Mouse (Mus musculus): ENCODE results near the gene Adh6a. TPM values are rescaled to one million over a fixed set of nuclear protein-coding genes. Genes with fewer than 3 reads are reported as not detected.

Adh6a gene
- polyA plus RNA-seq, 1 experiment from 2014 or later = not detected

DNA sequence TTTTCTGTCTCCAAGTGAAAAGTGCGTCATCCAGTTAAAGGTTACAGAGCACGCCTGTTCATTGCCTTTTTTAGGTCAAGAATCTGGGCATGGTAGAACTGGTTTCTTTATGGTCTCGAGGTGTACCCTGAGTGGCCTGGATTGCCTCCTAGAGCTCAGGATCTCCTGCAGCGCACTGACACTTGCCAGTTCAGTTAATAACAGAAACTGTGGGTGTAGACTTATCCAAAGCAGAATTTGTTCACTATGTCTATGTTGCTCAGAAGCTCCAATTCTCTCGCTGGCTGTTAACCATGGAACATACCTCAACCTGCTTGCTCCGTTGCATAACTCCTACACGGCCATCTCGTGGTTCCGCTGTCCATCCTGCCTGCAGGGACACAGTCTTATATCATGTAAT, 13.0 kb upstream of the Adh6a start:
- Histone ChIP-seq H3K4me3 (replicated peaks) (no peak overlapping the region), H3K36me3 (no peaks in the 10 kb centered on the region), H3K4me2 (replicated peaks) (no peak overlapping the region), H3K27ac (no peak overlapping the region), H3K9me3 (peaks cover 10% of the 10 kb centered on the region; the same call in 1 of the 2 replicates), H3K9ac (replicated peaks) (no peak overlapping the region), H3K4me1 (replicated peaks) (0 out of 2 replicates have a peak, but pooled peaks cover 3% of the 10 kb centered on the region), H3K27me3 (no peaks in the 10 kb centered on the region)
- ATAC-seq = no peak
- 92% methylated on average over 9 of the region's 9 CpGs for WGBS

DNA sequence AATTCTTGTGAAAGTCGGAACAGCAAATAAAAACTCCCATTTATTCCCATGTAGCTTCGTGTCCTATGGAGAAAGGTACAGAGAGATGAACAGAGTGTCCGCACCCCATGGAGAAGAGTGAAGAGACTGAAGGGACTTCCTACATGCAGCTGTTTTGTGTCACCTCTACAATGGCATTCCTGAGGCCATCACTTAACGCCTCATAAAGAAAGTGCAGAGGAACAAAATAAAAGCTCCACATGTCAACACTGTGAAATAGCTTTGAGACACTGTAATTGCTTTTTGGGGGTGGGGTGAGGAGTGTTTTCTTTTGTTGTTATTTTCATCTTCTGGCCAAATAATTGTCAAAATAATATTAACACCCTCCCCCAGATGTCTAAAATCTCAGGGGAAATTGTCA, 10.4 kb upstream of the Adh6a start:
- H3K9ac ChIP-seq (replicated peaks) = no peak overlapping the region
- no peak for ATAC-seq
- peaks cover 8% of the 10 kb centered on the region; the same call in 1 of the 2 replicates for H3K9me3 ChIP-seq
- H3K4me2 ChIP-seq (replicated peaks) = no peak overlapping the region
- WGBS = 62% methylated on average over 4 of the region's 4 CpGs
- H3K4me1 ChIP-seq (replicated peaks) = peaks cover 9% of the 10 kb centered on the region; the same call in 1 of the 2 replicates
- no peaks in the 10 kb centered on the region for H3K27me3 ChIP-seq
- no peak overlapping the region for H3K4me3 ChIP-seq (replicated peaks)
- no peaks in the 10 kb centered on the region for H3K36me3 ChIP-seq
- no peak overlapping the region for H3K27ac ChIP-seq

DNA sequence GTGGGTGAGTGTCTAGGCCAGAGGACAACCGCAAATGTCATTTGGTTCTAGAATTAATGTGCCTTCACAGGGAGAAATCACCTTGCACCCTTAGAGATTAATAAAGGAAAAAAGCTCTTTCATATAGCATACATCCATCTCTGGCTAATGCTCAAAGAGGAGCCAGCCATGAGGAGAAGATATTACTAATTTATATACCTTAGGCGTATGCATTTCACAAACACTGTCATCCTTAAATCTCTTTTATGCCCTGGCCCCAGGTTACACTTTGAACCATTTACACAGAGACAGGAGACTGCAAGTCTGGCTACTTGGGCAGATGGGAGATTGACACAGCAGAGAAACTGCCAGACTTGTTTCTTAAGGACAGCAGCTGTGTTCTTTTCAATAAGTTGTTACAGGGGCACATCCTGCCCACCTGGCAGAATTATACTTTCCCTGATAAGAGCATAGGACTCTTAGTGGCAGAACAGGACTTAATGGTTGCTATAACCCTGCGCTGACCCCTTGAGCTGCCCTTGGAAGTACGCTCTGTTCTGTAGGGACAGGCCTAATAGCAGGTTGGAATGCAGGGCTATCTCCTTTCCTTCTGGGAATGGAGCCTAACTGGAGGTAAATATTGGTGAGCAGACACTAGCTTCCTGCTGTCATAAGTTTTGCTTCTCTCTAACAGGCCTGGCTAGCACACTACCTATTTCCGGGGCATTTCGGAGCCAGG, 9.2 kb upstream of the Adh6a start:
- Histone ChIP-seq H3K4me1 (replicated peaks) (peaks cover 9% of the 10 kb centered on the region; the same call in 1 of the 2 replicates), H3K27ac (no peak overlapping the region), H3K27me3 (no peaks in the 10 kb centered on the region), H3K4me3 (replicated peaks) (no peak overlapping the region), H3K9ac (replicated peaks) (no peak overlapping the region), H3K9me3 (no peaks in the 10 kb centered on the region), H3K36me3 (no peaks in the 10 kb centered on the region), H3K4me2 (replicated peaks) (no peak overlapping the region)
- no peak for ATAC-seq
- WGBS = 89% methylated on average over 6 of the region's 6 CpGs

- Histone ChIP-seq H3K9ac (replicated peaks) (no peak overlapping the region), H3K36me3 (no peaks in the 10 kb centered on the region), H3K9me3 (no peaks in the 10 kb centered on the region), H3K4me1 (replicated peaks) (peaks cover 9% of the 10 kb centered on the region; the same call in 1 of the 2 replicates), H3K4me3 (replicated peaks) (no peak overlapping the region), H3K27me3 (no peaks in the 10 kb centered on the region), H3K4me2 (replicated peaks) (no peak overlapping the region), H3K27ac (no peak overlapping the region)
- ATAC-seq = no peak
- 52% methylated on average over 4 of the region's 4 CpGs for WGBS
Observed at GRCm38 (mm10) chr3:138304489-138304871, 8.6 kb upstream of the Adh6a start.

DNA sequence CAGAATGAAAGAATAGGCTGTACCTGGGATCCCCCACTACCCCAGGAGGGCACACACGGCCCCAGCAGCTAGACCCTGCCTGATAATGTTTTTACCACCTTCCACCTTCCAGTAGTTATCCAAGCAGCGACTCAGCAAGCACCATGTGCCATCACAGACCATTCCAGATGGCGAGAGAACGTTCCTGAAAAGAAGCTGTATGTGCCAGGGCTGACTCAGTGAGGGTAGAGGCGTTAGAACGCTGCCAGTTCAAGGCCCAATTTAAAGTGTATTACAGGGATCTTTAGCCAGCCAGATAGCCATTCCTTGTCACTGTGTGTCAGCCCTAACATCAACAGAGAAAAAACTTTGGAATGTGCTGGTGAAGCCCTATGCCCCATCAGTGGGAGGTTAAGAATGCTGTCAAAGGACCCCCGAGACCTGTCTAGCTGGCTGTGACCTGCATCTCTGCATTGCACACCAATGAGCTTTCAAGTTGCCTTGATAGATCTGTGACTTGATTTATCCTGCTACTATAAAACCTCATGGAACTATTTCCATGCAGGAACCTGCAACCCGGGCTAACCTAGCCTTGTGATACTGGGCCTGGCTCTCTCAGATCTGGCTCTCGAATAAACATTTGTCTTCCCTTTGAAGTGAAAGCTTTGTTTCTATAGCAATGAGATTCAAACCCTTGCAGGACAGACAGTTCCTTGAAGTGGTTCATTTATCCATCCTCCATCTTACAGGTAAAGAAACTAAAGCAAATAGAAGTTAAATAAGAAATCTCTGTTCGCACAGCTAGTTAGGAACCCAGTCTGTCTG, 7.4 kb upstream of the Adh6a start:
- Histone ChIP-seq H3K9me3 (no peaks in the 10 kb centered on the region), H3K4me1 (replicated peaks) (peaks cover 9% of the 10 kb centered on the region; the same call in 1 of the 2 replicates), H3K4me3 (replicated peaks) (no peak overlapping the region), H3K27ac (no peak overlapping the region), H3K9ac (replicated peaks) (no peak overlapping the region), H3K36me3 (no peaks in the 10 kb centered on the region), H3K27me3 (no peaks in the 10 kb centered on the region), H3K4me2 (replicated peaks) (no peak overlapping the region)
- WGBS = 72% methylated on average over 10 of the region's 10 CpGs
- ATAC-seq = no peak

DNA sequence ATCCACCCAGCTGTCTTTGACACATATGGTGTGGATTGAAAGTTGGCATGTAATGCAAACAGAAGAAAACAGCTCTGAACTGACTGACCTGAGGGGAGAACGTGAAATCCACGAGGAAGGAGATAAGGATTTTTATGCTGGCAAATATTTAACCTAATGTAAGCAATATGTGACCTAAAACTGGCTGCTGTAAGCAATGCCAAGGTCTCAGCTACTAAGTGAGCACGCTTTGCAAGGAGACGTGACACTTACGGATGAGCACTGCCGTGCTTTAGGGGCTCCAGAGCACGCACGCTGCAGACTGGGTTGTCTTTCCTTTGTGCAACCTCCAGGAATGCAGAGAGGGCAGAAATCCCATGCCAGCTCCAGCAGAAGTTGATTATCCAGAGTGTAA, 6.8 kb upstream of the Adh6a start:
- Histone ChIP-seq H3K4me1 (replicated peaks) (peaks cover 9% of the 10 kb centered on the region; the same call in 1 of the 2 replicates), H3K9ac (replicated peaks) (no peak overlapping the region), H3K4me2 (replicated peaks) (no peak overlapping the region), H3K27ac (no peak overlapping the region), H3K36me3 (no peaks in the 10 kb centered on the region), H3K27me3 (no peaks in the 10 kb centered on the region), H3K9me3 (no peaks in the 10 kb centered on the region), H3K4me3 (replicated peaks) (no peak overlapping the region)
- WGBS = 58% methylated on average over 8 of the region's 8 CpGs
- no peak for ATAC-seq

- Histone ChIP-seq H3K36me3 (no peaks in the 10 kb centered on the region), H3K9ac (replicated peaks) (no peak overlapping the region), H3K27me3 (no peaks in the 10 kb centered on the region), H3K9me3 (no peaks in the 10 kb centered on the region), H3K4me2 (replicated peaks) (no peak overlapping the region), H3K4me3 (replicated peaks) (no peak overlapping the region), H3K27ac (no peak overlapping the region), H3K4me1 (replicated peaks) (peaks cover 6% of the 10 kb centered on the region; the same call in 1 of the 2 replicates)
- WGBS = 92% methylated on average over 8 of the region's 8 CpGs
- ATAC-seq = no peak
Observed at GRCm38 (mm10) chr3:138309910-138310309, 3.2 kb upstream of the Adh6a start.

GRCm38 (mm10) chr3:138311015-138311414, 2.1 kb upstream of the Adh6a start:
- 80% methylated on average over 6 of the region's 6 CpGs for WGBS

DNA sequence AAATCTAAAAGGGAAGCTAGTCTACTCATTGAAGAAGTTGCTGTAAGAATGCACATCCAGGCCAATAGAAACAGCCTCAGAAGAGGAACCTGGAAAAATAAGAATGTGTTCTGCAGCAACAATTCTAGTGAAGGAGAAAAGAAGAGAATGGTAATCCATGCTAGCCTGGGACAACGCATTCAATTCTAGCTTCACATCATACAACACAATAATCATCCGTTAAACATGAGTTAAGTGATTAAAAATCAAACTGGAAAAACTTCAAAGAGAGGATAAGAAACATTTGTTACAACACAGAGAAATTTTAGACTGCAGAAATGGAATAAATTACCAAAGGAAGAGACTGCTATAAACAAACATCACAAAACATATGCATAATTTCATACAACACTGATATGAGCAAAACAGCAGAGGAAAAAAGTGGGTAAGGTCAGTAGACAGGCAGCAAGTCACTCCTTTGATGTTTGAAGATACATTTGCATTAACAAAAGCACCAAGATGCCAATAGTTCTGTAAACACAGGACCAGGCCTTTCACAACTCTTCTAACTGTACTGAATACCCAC, 3.9 kb downstream of the Adh6a start:
- Histone ChIP-seq H3K4me1 (replicated peaks) (no peaks in the 10 kb centered on the region), H3K27ac (no peak overlapping the region), H3K4me2 (replicated peaks) (no peak overlapping the region), H3K36me3 (no peaks in the 10 kb centered on the region), H3K9ac (replicated peaks) (no peak overlapping the region), H3K4me3 (replicated peaks) (no peak overlapping the region), H3K9me3 (no peaks in the 10 kb centered on the region), H3K27me3 (no peaks in the 10 kb centered on the region)
- 84% methylated on average over 2 of the region's 2 CpGs for WGBS
- no peak for ATAC-seq

More at GRCm38 (mm10) chr3:138311015-138311414, 2.1 kb upstream of the Adh6a start:
- H3K27me3 ChIP-seq = no peaks in the 10 kb centered on the region
- no peaks in the 10 kb centered on the region for H3K36me3 ChIP-seq
- no peak overlapping the region for H3K27ac ChIP-seq
- ATAC-seq = no peak
- no peaks in the 10 kb centered on the region for H3K9me3 ChIP-seq
- H3K4me2 ChIP-seq (replicated peaks) = no peak overlapping the region
- peaks cover 6% of the 10 kb centered on the region; the same call in 1 of the 2 replicates for H3K4me1 ChIP-seq (replicated peaks)
- H3K9ac ChIP-seq (replicated peaks) = no peak overlapping the region
- no peak overlapping the region for H3K4me3 ChIP-seq (replicated peaks)

DNA sequence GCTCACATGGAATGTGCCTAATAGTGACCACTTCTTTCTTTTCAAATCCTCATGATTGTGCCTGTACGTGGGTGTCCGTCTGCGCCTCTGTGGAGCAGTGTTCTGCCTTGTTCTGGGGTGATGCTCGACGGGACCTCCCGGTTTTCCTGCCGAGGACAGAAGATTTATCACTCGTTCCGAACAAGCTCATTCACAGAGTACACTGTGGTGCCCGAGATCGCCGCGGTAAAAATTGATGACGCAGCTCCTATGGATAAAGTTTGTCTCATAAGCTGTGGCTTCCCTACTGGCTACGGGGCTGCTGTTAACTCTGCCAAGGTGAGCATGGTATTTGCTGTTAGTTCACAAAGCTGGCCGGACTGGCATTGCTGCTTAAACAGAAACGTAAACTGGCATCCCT, 11.9 kb downstream of the Adh6a start:
- H3K9me3 ChIP-seq = no peaks in the 10 kb centered on the region; the same call in 1 of the 2 replicates
- H3K27me3 ChIP-seq = no peaks in the 10 kb centered on the region
- no peak overlapping the region for H3K9ac ChIP-seq (replicated peaks)
- H3K36me3 ChIP-seq = no peaks in the 10 kb centered on the region
- H3K4me1 ChIP-seq (replicated peaks) = no peaks in the 10 kb centered on the region
- 93% methylated on average over 17 of the region's 17 CpGs for WGBS
- no peak overlapping the region for H3K27ac ChIP-seq
- H3K4me3 ChIP-seq (replicated peaks) = no peak overlapping the region
- no peak for ATAC-seq
- H3K4me2 ChIP-seq (replicated peaks) = no peak overlapping the region

GRCm38 (mm10) chr3:138325466-138325865, 12.4 kb downstream of the Adh6a start:
- no peaks in the 10 kb centered on the region for H3K4me1 ChIP-seq (replicated peaks)
- 92% methylated on average over 6 of the region's 6 CpGs for WGBS
- no peak overlapping the region for H3K9ac ChIP-seq (replicated peaks)
- no peaks in the 10 kb centered on the region; the same call in 1 of the 2 replicates for H3K9me3 ChIP-seq
- H3K4me2 ChIP-seq (replicated peaks) = no peak overlapping the region
- no peaks in the 10 kb centered on the region for H3K27me3 ChIP-seq
- H3K27ac ChIP-seq = no peak overlapping the region
- H3K4me3 ChIP-seq (replicated peaks) = no peak overlapping the region
- no peaks in the 10 kb centered on the region for H3K36me3 ChIP-seq
- no peak for ATAC-seq

DNA sequence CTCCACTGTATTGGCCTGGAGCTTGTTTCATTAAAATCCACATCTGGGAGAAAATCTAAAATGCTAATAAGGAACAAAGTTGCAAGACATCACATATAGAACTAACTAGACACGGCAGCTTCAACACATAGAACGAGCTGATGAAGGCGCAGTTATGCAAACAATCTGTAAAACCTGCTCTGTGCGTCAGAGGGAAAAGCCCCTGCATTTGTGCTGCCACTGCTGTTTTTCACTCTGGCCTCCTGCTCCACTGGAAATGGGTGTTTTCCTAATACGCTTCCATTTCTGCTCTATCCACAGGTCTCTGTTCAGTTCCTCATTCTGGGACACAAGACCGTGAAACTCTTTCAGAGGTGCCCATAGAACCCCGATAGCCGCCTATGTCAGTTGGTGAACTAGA, 20.8 kb downstream of the Adh6a start:
- H3K4me2 ChIP-seq (replicated peaks) = no peak overlapping the region
- H3K27me3 ChIP-seq = no peaks in the 10 kb centered on the region
- H3K9me3 ChIP-seq = no peaks in the 10 kb centered on the region
- H3K9ac ChIP-seq (replicated peaks) = no peak overlapping the region
- H3K4me1 ChIP-seq (replicated peaks) = no peaks in the 10 kb centered on the region
- ATAC-seq = no peak
- no peak overlapping the region for H3K27ac ChIP-seq
- H3K36me3 ChIP-seq = no peaks in the 10 kb centered on the region
- 91% methylated on average over 8 of the region's 8 CpGs for WGBS
- no peak overlapping the region for H3K4me3 ChIP-seq (replicated peaks)
